Mouse (Mus musculus) C2C12 (cell line): Measurements from ENCODE around the gene Erbb2.

Source experiments
- CTCF ChIP-seq: IDR thresholded peaks from one replicate; pipeline ENCODE4 v1.5.1; 2011; ENCODE audit not compliant: control insufficient read depth, insufficient read depth, insufficient read length
- MAX ChIP-seq: IDR thresholded peaks from one replicate; pipeline ENCODE4 v1.6.1; 2011; ENCODE audit warnings: mild to moderate bottlenecking, control low read depth
- USF1 ChIP-seq: IDR thresholded peaks from one replicate; pipeline ENCODE4 v1.6.1; 2011; ENCODE audit warnings: low read depth, mild to moderate bottlenecking, control low read depth, moderate library complexity

DNA sequence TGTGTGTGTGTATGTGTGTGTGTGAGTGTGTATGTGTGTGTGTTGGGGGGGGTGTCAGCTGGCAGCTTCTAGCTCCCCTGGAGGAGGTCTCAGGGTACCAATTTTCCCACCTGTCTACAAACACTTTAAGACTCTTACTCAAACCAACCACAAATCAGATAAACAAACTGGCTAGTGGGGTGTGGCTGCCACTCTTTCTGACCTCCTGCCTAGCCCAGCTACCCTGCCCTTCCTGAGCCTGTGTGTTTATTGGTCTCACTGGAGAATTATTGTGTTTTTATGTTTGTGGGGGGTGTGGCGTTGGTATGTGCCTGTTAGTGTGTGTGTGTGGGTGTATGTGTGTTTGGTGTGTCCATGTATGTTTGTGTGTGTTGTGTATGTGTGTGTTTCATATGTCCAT, 4.8 kb downstream of the Erbb2 start:
- no peak for TF ChIP-seq CTCF
- no peak for TF ChIP-seq USF1
- TF ChIP-seq MAX = no peak
